Mouse (Mus musculus) spleen, adult 2 months (tissue): ENCODE results near the gene Lrrc10b. TPM values are rescaled to one million over a fixed set of nuclear protein-coding genes. Genes with fewer than 3 reads are reported as not detected.
A peak's percentile ranks its signal among the peaks of the same experiment; 100 is the strongest.

ENCODE experiments used
- DNase-seq, 2 experiments: peaks; one replicate each; pipeline versions ENCODE4 v3.0.0 to v3.0.0-alpha.2; 2012 to 2021; ENCODE audit warnings: low spot score in 2 of 2, low read depth in 1 of 2
- H3K27ac ChIP-seq: fragments of 200-500 bp; 2 replicates; pipeline ENCODE4 v1.5.1; 2012; ENCODE audit warnings: low read length, inconsistent platforms; ENCODE audit not compliant: insufficient read depth
- H3K27me3 ChIP-seq: fragments of 200-500 bp; 2 replicates; pipeline ENCODE4 v1.6.1; 2012; ENCODE audit warnings: mild to moderate bottlenecking, moderate library complexity, low read length, inconsistent platforms; ENCODE audit not compliant: control insufficient read depth, insufficient read depth
- H3K36me3 ChIP-seq: fragments of 200-500 bp; 2 replicates; pipeline ENCODE4 v1.6.1; 2012; ENCODE audit warnings: mild to moderate bottlenecking, low read length, inconsistent platforms; ENCODE audit not compliant: control insufficient read depth, insufficient read depth
- H3K4me1 ChIP-seq: fragments of 200-500 bp; 2 replicates; pipeline ENCODE4 v1.6.1; 2011; ENCODE audit warnings: inconsistent platforms; ENCODE audit not compliant: control insufficient read depth, insufficient read depth, insufficient read length
- H3K4me3 ChIP-seq: fragments of 200-500 bp; 2 replicates; pipeline ENCODE4 v1.5.1; 2011; ENCODE audit warnings: mild to moderate bottlenecking, inconsistent platforms; ENCODE audit not compliant: insufficient read depth, insufficient read length; ENCODE audit errors: extremely low read depth
- CTCF ChIP-seq: fragments of 200-500 bp; IDR thresholded peaks from 2 replicates; pipeline ENCODE4 v1.5.1; 2011; ENCODE audit warnings: mild to moderate bottlenecking, inconsistent platforms; ENCODE audit not compliant: insufficient read depth, insufficient read length, insufficient replicate concordance; ENCODE audit errors: extremely low read depth
- POLR2A ChIP-seq: fragments of 200-500 bp; IDR thresholded peaks from 2 replicates; pipeline ENCODE4 v1.6.1; 2011; ENCODE audit warnings: low read depth, low read length, inconsistent platforms
- WGBS: fragments of 180-500 bp; shearing (Covaris S2); methylation state at CpG from one replicate; pipeline ENCODE4 v1.1.7; 2018; 5-methylcytosine and 5-hydroxymethylcytosine counted together
- polyA plus RNA-seq: library from polyadenylated mRNA; depleted of rRNA; stranded (reverse); fragments of >200 nt; gene quantifications from 2 replicates; pipeline ENCODE4 v1.2.3, GENCODE M21; 2012

Lrrc10b gene
- polyA plus RNA-seq, 1 experiment, result 0.11 TPM

- H3K27ac ChIP-seq, result no peak overlapping the region
- H3K4me1 ChIP-seq, result peaks cover 9% of the 10 kb centered on the region; the same call in 1 of the 2 replicates
- H3K36me3 ChIP-seq, result no peaks in the 10 kb centered on the region
- DNase-seq, result no peak
- WGBS, result 19% methylated on average over 8 of the region's 8 CpGs
- H3K4me3 ChIP-seq, result no peak overlapping the region
- TF ChIP-seq CTCF (no peak), POLR2A (no peak)
- peaks cover 16% of the 10 kb centered on the region for H3K27me3 ChIP-seq
These were observed 823 bp upstream of the Lrrc10b start for GRCm38 (mm10) chr19:10458096-10458495.

DNA sequence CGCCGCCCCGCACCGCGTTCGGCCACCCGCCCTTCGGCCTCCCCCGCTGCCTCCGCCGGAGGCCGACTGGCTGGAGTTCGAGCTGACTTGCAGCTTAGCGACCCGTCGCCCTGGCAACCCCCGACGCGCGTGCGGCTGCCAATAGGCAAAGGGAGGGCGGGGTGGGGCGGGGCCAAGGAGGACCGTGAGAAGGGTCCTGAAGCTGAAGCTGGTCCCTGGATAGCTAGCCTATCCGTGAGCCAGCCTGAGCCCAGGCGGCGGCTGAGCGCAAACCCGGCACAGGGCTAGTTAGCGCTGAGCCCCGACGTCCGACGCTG is 169 bp upstream of the Lrrc10b start:
- H3K27me3 ChIP-seq, result peaks cover 16% of the 10 kb centered on the region
- H3K4me1 ChIP-seq, result peaks cover 9% of the 10 kb centered on the region; the same call in 1 of the 2 replicates
- H3K27ac ChIP-seq, result no peak overlapping the region
- no peak overlapping the region for H3K4me3 ChIP-seq
- H3K36me3 ChIP-seq, result no peaks in the 10 kb centered on the region
- 2% methylated on average over 33 of the region's 34 CpGs for WGBS
- DNase-seq, result no peak
- TF ChIP-seq POLR2A (no peak), CTCF (no peak)

DNA sequence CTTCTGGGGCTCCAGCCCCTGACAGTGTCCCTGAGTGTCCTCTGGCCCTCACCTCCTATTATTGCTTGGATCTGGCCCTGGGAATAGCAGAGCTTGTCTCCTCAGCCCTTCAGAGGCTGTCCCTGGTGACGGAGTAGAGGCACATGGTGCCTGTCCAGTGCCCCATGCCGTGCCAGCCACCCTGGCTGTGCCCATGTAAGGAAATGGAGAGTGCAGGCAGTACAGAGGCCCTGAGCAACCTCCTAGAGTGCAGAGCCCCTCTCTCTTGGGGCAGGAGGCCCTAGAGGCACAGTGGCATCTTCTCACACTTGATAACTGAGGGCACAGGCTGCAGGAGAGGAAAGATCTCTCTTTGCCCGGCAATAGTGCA is 1.9 kb downstream of the Lrrc10b start:
- 78% methylated on average over 3 of the region's 3 CpGs for WGBS

DNA sequence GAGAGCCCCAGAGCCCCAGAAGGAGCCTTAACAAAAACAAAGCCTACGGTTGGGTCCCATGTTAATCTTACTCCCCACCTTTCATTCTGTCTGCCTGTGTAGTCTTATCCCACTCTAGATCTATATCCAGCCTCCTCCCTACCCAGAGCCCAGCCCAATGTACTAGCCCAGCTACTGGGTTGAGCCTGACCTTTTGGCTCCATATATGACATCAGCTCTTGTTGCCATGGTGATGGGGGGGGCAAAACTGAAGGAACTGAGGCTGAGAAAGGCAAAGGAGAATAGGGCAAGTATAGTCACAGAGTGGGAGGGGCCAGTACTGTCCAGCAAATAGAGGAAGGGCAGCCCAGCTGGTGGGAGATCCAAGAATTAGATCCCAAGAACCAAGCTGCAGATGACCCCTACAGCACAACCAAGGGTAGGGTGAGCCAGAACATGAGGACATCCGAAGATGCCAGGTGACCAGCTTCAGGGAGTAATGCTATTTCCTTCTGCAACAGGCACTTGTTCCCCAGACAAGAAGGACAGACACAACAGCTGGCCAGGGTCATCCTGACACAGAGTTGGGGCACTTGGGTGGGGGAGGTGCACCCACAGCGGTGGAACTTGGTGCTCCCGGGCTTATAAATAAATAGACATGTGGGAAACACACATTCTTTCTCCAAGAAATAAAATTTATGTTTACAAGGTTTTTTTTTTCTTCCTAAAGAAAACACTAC is 2.4 kb downstream of the Lrrc10b start:
- peaks cover 16% of the 10 kb centered on the region for H3K27me3 ChIP-seq

More for the DNA sequence above, 1.9 kb downstream of the Lrrc10b start:
- no peak overlapping the region for H3K27ac ChIP-seq
- peaks cover 9% of the 10 kb centered on the region; the same call in 1 of the 2 replicates for H3K4me1 ChIP-seq
- peaks cover 16% of the 10 kb centered on the region for H3K27me3 ChIP-seq
- H3K4me3 ChIP-seq, result no peak overlapping the region
- H3K36me3 ChIP-seq, result no peaks in the 10 kb centered on the region
- no peak for DNase-seq
- no peak for TF ChIP-seq POLR2A
- no peak for TF ChIP-seq CTCF

DNA sequence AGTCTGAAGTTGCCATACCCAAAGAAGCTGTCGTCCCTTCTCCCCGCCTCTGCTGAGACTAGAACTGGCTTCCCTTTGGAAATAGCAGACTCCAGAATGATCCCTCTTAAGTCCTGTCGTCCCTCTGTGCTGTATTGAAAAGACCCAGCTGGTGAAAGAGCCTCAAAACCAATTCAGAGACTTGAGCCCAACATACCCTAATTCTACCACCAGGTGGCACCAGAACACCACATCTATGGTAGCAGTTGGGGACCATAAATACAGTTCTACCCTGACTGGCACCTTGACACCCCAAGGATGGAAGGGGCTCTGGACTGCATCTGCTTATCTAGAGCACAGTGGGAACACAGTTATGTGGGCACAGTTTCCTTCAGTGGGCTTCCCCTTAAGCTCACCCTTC is 7.6 kb downstream of the Lrrc10b start:
- Histone ChIP-seq H3K36me3 (no peaks in the 10 kb centered on the region), H3K27me3 (no peaks in the 10 kb centered on the region), H3K27ac (no peak overlapping the region), H3K4me3 (no peak overlapping the region), H3K4me1 (no peaks in the 10 kb centered on the region)
- peak; percentile 41 to 46 for DNase-seq
- WGBS, result 14% methylated on average over 3 of the region's 3 CpGs
- TF ChIP-seq POLR2A (no peak), CTCF (peak; percentile 53; the same call in 1 of the 2 replicates)

More for the DNA sequence above, 2.4 kb downstream of the Lrrc10b start:
- no peak for DNase-seq
- H3K27ac ChIP-seq, result no peak overlapping the region
- H3K36me3 ChIP-seq, result no peaks in the 10 kb centered on the region
- TF ChIP-seq CTCF (no peak), POLR2A (no peak)
- H3K4me3 ChIP-seq, result no peak overlapping the region
- WGBS, result 68% methylated on average over 4 of the region's 4 CpGs
- H3K4me1 ChIP-seq, result peaks cover 9% of the 10 kb centered on the region; the same call in 1 of the 2 replicates

DNA sequence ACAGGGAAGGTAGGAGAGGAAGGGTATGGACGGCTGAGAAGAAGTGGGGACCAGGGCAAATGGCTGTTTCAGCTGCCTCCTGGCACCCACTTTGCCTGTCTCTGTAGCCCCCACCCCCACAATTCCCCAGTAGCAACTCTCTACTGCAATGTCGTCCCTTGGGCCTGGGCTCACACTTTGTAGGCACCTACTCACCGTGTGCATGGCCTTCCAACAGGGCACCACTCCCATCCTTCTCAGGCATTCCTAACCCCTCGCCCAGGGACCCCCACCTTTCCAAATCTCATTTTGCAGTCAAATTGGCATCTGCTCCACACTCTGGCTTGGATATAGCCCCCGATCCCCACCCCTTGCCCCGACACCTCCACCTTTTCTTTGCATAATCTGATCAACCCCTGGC is 8.1 kb downstream of the Lrrc10b start:
- no peaks in the 10 kb centered on the region for H3K36me3 ChIP-seq
- DNase-seq, result no peak
- H3K4me1 ChIP-seq, result no peaks in the 10 kb centered on the region
- no peaks in the 10 kb centered on the region for H3K27me3 ChIP-seq
- TF ChIP-seq CTCF (no peak), POLR2A (no peak)
- H3K4me3 ChIP-seq, result no peak overlapping the region
- H3K27ac ChIP-seq, result no peak overlapping the region
- WGBS, result 77% methylated on average over 6 of the region's 6 CpGs

GRCm38 (mm10) chr19:10448275-10448674 is 9.0 kb downstream of the Lrrc10b start:
- no peak for TF ChIP-seq POLR2A
- no peak for TF ChIP-seq CTCF
- H3K36me3 ChIP-seq, result no peaks in the 10 kb centered on the region
- H3K4me1 ChIP-seq, result no peaks in the 10 kb centered on the region
- DNase-seq, result no peak
- H3K27me3 ChIP-seq, result no peaks in the 10 kb centered on the region
- H3K27ac ChIP-seq, result no peak overlapping the region
- 90% methylated on average over 7 of the region's 7 CpGs for WGBS
- H3K4me3 ChIP-seq, result no peak overlapping the region
